Comparison of ENCODE assay signal across 26 mouse cellular contexts in the genomic region with DNA sequence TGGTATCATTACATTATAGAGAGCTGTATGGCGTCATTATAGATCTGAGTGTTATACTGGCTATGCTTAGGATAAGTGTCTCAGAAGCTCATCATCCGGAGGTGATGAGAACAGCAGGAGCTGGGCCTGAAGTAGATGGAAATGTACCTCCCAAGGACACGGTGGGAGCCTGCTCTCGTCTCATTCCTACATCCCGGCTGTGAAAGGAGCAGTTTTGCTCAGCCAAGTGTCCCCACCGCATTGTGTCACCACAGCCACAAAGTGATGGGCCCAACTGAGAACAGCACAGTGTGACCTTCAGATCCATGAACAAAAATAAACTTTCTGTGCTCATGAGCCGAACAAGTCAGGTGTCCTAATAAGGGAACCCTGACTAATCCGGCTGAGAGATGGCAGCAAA. TPM values are rescaled to one million over a fixed set of nuclear protein-coding genes. Genes with fewer than 3 reads are reported as not detected.
DNase-seq lines count a peak whose midpoint lies in the region; ATAC-seq lines count a peak whose summit lies in the region.
"Had no signal": no experiment of that assay in that cellular context is flagged by ENCODE, and none has a peak within 500 bp of the region (broad histone marks: within the 10 kb centered on the region; RNA-seq: fewer than 3 reads in every experiment).

No protein-coding gene starts in this region.

- no peak overlapping the region for H3K9ac ChIP-seq in heart, embryonic 11.5 days (ENCODE audit: low read depth, low read length)
- no peak overlapping the region for H3K9ac ChIP-seq in midbrain, embryonic 11.5 days (ENCODE audit: low read length)
- H3K9ac ChIP-seq in midbrain, embryonic 14.5 days (replicated peaks; ENCODE audit: low read length), result no peak overlapping the region
- H3K9ac ChIP-seq: embryonic facial prominence, embryonic 13.5 days; forebrain, postnatal 0 days; hindbrain, embryonic 14.5 days had no signal

- DNase-seq in embryo, embryonic 10 days (ENCODE audit: low spot score), result peak; percentile 2
- DNase-seq in embryo, embryonic 9.5 days (ENCODE audit: extremely low spot score), result no peak
- peak; percentile 58 for DNase-seq in heart, embryonic 10.5 days (ENCODE audit: low spot score)
- DNase-seq in midbrain, embryonic 11.5 days (ENCODE audit: low spot score, missing footprints), result peak; percentile 41
- DNase-seq in midbrain, embryonic 14.5 days, result no peak
- DNase-seq: adrenal gland, adult 8-10 months; adrenal gland, postnatal 25 days; cerebellum, adult 11-12 months; cerebellum, adult 8-10 months; cerebellum, postnatal 10 days; cerebellum, postnatal 36 days; forebrain, postnatal 0 days; gastrocnemius, adult 2 months; gastrocnemius, postnatal 14 days; heart, adult 18-20 months; heart, postnatal 36 days; kidney, adult 18-20 months had no signal

- no peaks in the 10 kb centered on the region for H3K9me3 ChIP-seq in heart, embryonic 10.5 days
- no peaks in the 10 kb centered on the region for H3K9me3 ChIP-seq in heart, embryonic 11.5 days (replicated peaks; ENCODE audit: control insufficient read depth, low read length)
- H3K9me3 ChIP-seq in midbrain, embryonic 11.5 days (ENCODE audit: control insufficient read depth, low read length), result no peaks in the 10 kb centered on the region
- H3K9me3 ChIP-seq in midbrain, embryonic 14.5 days (ENCODE audit: control insufficient read depth, low read length), result no peaks in the 10 kb centered on the region
- H3K9me3 ChIP-seq: embryonic facial prominence, embryonic 13.5 days had no signal

- H3K36me3 ChIP-seq in heart, embryonic 10.5 days, result no peaks in the 10 kb centered on the region
- no peaks in the 10 kb centered on the region for H3K36me3 ChIP-seq in heart, embryonic 11.5 days (ENCODE audit: control insufficient read depth, insufficient read depth, low read length)
- H3K36me3 ChIP-seq in midbrain, embryonic 11.5 days (ENCODE audit: control insufficient read depth, insufficient read depth, low read length), result no peaks in the 10 kb centered on the region
- no peaks in the 10 kb centered on the region for H3K36me3 ChIP-seq in midbrain, embryonic 14.5 days (ENCODE audit: control insufficient read depth, insufficient read depth, low read length)
- H3K36me3 ChIP-seq: embryonic facial prominence, embryonic 13.5 days had no signal

- no peak overlapping the region for H3K4me2 ChIP-seq in heart, embryonic 11.5 days
- H3K4me2 ChIP-seq in midbrain, embryonic 11.5 days, result no peak overlapping the region
- H3K4me2 ChIP-seq in midbrain, embryonic 14.5 days (ENCODE audit: low read length), result no peak overlapping the region
- H3K4me2 ChIP-seq: embryonic facial prominence, embryonic 13.5 days; hindbrain, embryonic 14.5 days had no signal

- peaks cover 14% of the 10 kb centered on the region; the same call in 1 of the 2 replicates for H3K27me3 ChIP-seq in heart, embryonic 10.5 days (ENCODE audit: insufficient read depth, poor library complexity, severe bottlenecking)
- peaks cover 9% of the 10 kb centered on the region; the same call in 1 of the 2 replicates for H3K27me3 ChIP-seq in heart, embryonic 11.5 days (ENCODE audit: control insufficient read depth, insufficient read depth, low read length)
- no peaks in the 10 kb centered on the region for H3K27me3 ChIP-seq in midbrain, embryonic 11.5 days (ENCODE audit: control insufficient read depth, insufficient read depth, low read length)
- peaks cover 6% of the 10 kb centered on the region; the same call in 1 of the 2 replicates for H3K27me3 ChIP-seq in midbrain, embryonic 14.5 days (ENCODE audit: control insufficient read depth, insufficient read depth, low read length)

- no peaks in the 10 kb centered on the region for H3K4me1 ChIP-seq in heart, embryonic 10.5 days
- no peaks in the 10 kb centered on the region for H3K4me1 ChIP-seq in heart, embryonic 11.5 days (ENCODE audit: control insufficient read depth, insufficient read depth, low read length)
- H3K4me1 ChIP-seq in midbrain, embryonic 11.5 days (ENCODE audit: control insufficient read depth, insufficient read depth, low read length), result no peaks in the 10 kb centered on the region
- H3K4me1 ChIP-seq in midbrain, embryonic 14.5 days (ENCODE audit: control insufficient read depth, insufficient read depth, low read length), result no peaks in the 10 kb centered on the region
- H3K4me1 ChIP-seq: embryonic facial prominence, embryonic 13.5 days had no signal

- no peak for ATAC-seq in heart, embryonic 11.5 days (replicated peaks; ENCODE audit: insufficient number of reproducible peaks, low FRiP score, low TSS enrichment)
- ATAC-seq in midbrain, embryonic 11.5 days (ENCODE audit: low FRiP score), result no peak
- no peak for ATAC-seq in midbrain, embryonic 14.5 days (ENCODE audit: low FRiP score, low TSS enrichment)
- ATAC-seq: activated CD4-positive, CD25-positive, alpha-beta regulatory T cell, adult 4 months; forebrain, embryonic 14.5 days; forebrain, postnatal 0 days; intestine, embryonic 16.5 days had no signal

- H3K27ac ChIP-seq in heart, embryonic 10.5 days, result no peak overlapping the region
- H3K27ac ChIP-seq in heart, embryonic 11.5 days (ENCODE audit: low read depth, low read length), result no peak overlapping the region
- H3K27ac ChIP-seq in midbrain, embryonic 11.5 days (ENCODE audit: low read depth, low read length), result no peak overlapping the region
- no peak overlapping the region for H3K27ac ChIP-seq in midbrain, embryonic 14.5 days (replicated peaks; ENCODE audit: low read depth, low read length)
- H3K27ac ChIP-seq: embryonic facial prominence, embryonic 13.5 days; gastrocnemius, adult 2 months; hindbrain, embryonic 14.5 days had no signal

- H3K4me3 ChIP-seq in heart, embryonic 10.5 days, result no peak overlapping the region
- no peak overlapping the region for H3K4me3 ChIP-seq in heart, embryonic 11.5 days (ENCODE audit: low read depth, low read length)
- H3K4me3 ChIP-seq in midbrain, embryonic 11.5 days (ENCODE audit: low read depth, low read length), result no peak overlapping the region
- no peak overlapping the region for H3K4me3 ChIP-seq in midbrain, embryonic 14.5 days (replicated peaks; ENCODE audit: low read depth, low read length)
- H3K4me3 ChIP-seq: embryonic facial prominence, embryonic 13.5 days; erythroblast, embryonic 14.5 days; gastrocnemius, adult 2 months had no signal

- WGBS in heart, embryonic 10.5 days, result 78% methylated on average over 8 of the region's 8 CpGs
- WGBS in heart, embryonic 11.5 days (ENCODE audit: insufficient replicate concordance), result 70% methylated on average over 8 of the region's 8 CpGs
- 86% methylated on average over 8 of the region's 8 CpGs for WGBS in midbrain, embryonic 11.5 days
- WGBS in midbrain, embryonic 14.5 days, result 90% methylated on average over 8 of the region's 8 CpGs

RNA-seq across cellular contexts. Expression of a gene that starts 8.9 kb away (rescaled TPM):
- not detected in 2 replicates for polyA plus RNA-seq in heart, embryonic 10.5 days (2016; fragmentation: Nextera tagmentation; extraction: Ambion mirVana)
- not detected in 2 replicates for polyA plus RNA-seq in heart, embryonic 11.5 days (2014; fragmentation: Nextera tagmentation; extraction: Ambion mirVana)
- polyA plus RNA-seq in midbrain, embryonic 11.5 days (2014; fragmentation: Nextera tagmentation; extraction: Ambion mirVana), result not detected in 2 replicates
- not detected in 2 replicates for polyA plus RNA-seq in midbrain, embryonic 14.5 days (2014; fragmentation: Nextera tagmentation; extraction: Ambion mirVana)
- polyA plus RNA-seq: activated CD4-positive, CD25-positive, alpha-beta regulatory T cell, adult 4 months; embryonic facial prominence, embryonic 13.5 days; erythroblast, embryonic 14.5 days; forebrain, embryonic 14.5 days; heart, embryonic 14.5 days; heart, postnatal 0 days; intestine, embryonic 16.5 days had no signal

RNA-seq across cellular contexts. Expression of a gene that starts 54.6 kb away (rescaled TPM):
- polyA plus RNA-seq in heart, embryonic 10.5 days (2016; fragmentation: Nextera tagmentation; extraction: Ambion mirVana), result 38.0 and 54.3 TPM in 2 replicates
- polyA plus RNA-seq in heart, embryonic 11.5 days (2014; fragmentation: Nextera tagmentation; extraction: Ambion mirVana), result 39.7 and 45.3 TPM in 2 replicates
- 17.6 and 24.3 TPM in 2 replicates for polyA plus RNA-seq in midbrain, embryonic 11.5 days (2014; fragmentation: Nextera tagmentation; extraction: Ambion mirVana)
- 44.4 and 73.1 TPM in 2 replicates for polyA plus RNA-seq in midbrain, embryonic 14.5 days (2014; fragmentation: Nextera tagmentation; extraction: Ambion mirVana)

Comparison
In these comparisons a context has a peak if more than half of its experiments do, and no peak if none do; other contexts are left out.
1. DNase-seq: peak in embryo, embryonic 10 days (single experiment), heart, embryonic 10.5 days (single experiment) and midbrain, embryonic 11.5 days (single experiment); none in embryo, embryonic 9.5 days (single experiment) and midbrain, embryonic 14.5 days (single experiment).